Mouse (Mus musculus): ENCODE results near the gene Trappc1. TPM values are rescaled to one million over a fixed set of nuclear protein-coding genes. Genes with fewer than 3 reads are reported as not detected.

Gene Trappc1
- total RNA-seq, 2 experiments from 2014 or later, result 59.0 to 60.5 TPM

DNA sequence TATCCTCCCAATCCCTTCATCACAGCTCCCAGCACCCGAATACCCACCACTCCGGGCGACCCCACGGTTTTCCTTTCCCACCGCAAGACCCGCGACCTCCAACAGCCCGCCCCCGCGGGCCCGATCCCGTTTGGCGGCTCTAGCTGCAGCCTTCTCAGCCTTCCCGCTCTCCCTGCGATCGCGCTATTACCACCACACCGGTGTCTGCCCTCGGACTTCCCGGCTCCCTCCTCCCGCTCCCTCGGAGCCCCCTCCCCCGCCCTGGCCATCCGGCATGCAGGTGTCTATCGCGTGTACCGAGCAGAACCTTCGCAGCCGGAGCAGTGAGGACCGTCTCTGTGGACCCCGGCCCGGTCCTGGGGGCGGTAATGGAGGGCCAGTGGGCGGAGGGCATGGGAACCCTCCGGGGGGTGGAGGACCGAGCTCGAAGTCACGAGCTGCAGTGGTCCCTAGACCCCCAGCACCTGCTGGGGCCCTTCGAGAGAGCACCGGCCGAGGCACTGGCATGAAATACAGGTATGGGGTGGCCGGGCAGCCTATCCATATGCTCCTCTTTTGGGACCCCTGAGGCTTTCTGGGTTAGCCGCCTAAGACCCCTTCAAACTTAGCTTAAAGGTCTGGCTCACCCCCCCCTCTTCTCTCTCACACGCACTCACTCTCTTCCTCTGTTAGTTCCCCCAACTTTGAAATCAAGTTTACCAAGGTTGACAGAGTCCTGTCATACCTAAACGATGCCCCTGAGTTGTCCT, 2.8 kb downstream of the Trappc1 start:
- intact Hi-C loops (cut with DNase I), result no loop called here
- DNase-seq (ENCODE audit: low spot score in 2 of 2), result no peak

DNA sequence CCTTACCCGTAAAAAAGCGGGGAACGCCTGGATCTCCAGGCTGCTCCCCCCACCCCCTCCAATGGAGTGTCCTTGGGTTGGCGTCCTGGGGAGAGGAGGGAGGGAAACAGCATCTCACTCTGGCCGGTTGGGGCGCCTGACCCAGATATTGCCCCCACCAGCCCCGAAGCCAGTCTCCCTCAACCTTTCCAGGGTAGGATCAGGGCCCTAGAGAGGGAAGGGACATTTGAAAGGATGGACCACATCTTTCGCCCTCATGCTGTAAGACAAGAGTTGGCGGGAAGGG, 3.3 kb downstream of the Trappc1 start:
- intact Hi-C loops (cut with DNase I), result no loop called here

DNA sequence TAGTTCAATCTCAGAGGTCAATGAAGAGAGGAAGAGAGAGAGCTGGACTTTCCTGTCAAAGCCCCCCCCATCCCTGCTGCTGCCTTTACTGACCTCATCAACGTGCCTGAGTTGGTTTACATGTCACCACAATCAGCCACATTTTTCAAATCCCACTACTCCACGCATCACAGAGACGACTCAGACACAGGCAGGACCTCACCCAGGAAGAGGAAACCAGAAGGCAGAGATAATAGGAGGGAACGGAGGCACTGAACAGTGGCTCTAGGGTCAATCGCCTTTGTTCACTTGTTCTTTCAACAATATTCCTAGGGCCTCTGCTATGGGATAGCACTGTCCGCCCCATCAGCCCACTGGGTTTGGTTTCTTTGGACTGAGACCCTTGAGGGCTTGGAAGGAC, 3.9 kb downstream of the Trappc1 start:
- no peak for DNase-seq (ENCODE audit: low spot score in 2 of 2)
- intact Hi-C loops (cut with DNase I), result no loop called here

More for the DNA sequence above, 3.3 kb downstream of the Trappc1 start:
- DNase-seq (ENCODE audit: low spot score in 2 of 2), result no peak

DNA sequence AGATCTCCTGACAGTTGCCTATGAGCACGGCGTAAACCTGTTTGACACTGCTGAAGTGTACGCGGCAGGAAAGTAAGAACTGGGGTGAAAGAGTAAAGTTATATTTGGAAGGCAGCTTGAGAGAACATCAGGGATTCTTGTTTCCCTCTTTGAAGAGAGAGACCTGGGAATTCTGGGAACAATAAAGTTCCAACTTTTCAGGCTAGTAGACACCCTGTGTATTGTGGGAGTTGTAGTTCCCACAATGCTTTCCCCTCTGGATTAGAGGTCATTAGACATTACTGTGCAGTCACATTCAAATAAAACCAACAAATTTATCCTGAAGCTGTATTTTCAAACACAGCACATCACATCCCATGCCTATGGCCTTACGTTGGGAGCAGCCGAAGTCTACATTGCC, 4.7 kb downstream of the Trappc1 start:
- DNase-seq (ENCODE audit: low spot score in 2 of 2), result no peak
- intact Hi-C loops (cut with DNase I), result no loop called here

DNA sequence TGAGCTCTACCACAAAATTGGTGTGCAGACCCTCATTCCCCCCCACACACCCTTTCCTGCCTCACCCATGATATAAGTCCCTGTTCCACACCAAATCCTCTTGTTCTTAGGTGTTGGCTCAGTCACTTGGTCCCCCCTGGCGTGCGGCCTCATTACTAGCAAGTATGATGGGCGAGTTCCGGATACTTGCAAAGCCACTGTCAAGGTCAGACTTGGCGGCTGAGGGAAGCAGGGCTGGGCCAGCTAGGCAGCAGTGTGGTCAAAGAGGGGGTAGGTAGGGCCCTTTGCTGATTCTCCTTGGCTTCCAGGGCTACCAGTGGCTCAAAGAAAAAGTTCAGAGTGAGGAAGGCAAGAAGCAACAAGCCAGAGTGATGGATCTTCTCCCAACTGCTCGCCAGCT, 7.4 kb downstream of the Trappc1 start:
- intact Hi-C loops (cut with DNase I), result no loop called here
- DNase-seq (ENCODE audit: low spot score in 2 of 2), result no peak

DNA sequence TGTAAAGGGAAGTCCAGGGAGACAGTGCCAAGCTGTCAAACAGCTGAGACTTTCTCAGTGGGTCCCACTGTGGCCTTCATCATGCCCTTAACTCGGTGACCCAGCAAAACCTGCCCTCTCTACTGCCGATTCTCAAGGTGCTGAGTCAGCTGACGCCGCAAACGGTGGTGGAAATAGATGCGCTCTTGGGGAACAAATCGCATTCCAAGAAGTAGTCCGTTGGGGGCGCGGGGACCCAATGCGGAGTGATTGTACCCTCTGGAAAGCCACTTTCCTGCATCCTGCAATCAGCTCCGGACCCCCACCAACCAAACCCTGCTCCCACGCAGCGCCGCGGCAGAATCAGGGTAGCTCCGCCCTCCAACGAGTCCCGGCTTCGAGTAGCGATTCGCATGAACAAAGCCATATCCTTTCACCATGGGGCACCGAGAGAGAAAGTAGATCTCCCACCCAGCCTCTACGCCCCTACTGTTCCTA, 8.2 kb downstream of the Trappc1 start:
- DNase-seq (ENCODE audit: low spot score in 2 of 2), result peak; percentile 75 to 84
- intact Hi-C loops (cut with DNase I), result no loop called here

DNA sequence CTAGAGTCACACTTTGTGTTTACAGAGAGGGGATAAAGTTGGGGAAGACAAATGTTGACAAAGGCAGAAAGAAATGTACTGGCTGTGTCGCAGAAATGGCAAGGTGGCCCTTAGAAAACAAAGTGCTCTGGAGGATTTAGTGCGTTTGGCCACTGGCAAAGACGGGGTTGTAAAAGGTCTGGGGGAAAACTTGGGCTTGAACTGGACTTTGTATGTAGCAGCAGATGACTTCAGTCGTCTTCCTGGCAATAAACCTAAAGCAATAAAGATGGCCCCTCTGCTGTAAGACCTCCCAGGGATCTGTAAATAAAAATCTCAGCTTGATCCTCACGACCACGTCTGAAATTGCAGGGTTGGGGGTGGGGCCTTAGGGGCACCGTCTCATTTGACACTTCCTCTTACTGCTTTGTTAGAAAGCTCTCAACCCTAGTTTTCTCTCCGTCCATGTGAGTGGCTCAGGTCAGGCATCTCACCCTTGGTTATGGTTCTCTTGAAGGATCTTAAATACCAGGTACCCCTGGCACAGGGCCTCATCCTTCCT, 9.0 kb downstream of the Trappc1 start:
- intact Hi-C loops (cut with DNase I), result no loop called here
- DNase-seq (ENCODE audit: low spot score in 2 of 2), result no peak

DNA sequence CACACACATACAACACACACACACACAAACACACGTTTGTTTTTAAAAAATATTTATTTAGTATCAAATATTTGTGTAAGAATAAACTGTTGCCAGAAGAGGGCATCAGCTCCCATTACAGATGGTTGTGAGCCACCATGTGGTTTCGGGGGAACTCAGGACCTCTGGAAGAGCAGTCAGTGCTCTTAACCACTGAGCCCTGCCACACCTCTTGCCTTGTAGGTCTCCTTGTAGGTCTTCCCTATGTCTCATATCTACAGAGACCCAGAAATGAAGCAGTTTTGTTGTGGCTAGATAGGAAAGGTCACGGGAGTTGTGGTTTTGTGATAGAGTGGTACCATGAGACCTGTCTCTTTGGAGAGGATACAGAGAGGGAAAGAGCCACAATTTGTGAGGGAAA, 10.1 kb downstream of the Trappc1 start:
- intact Hi-C loops (cut with DNase I), result no loop called here
- no peak for DNase-seq (ENCODE audit: low spot score in 2 of 2)

DNA sequence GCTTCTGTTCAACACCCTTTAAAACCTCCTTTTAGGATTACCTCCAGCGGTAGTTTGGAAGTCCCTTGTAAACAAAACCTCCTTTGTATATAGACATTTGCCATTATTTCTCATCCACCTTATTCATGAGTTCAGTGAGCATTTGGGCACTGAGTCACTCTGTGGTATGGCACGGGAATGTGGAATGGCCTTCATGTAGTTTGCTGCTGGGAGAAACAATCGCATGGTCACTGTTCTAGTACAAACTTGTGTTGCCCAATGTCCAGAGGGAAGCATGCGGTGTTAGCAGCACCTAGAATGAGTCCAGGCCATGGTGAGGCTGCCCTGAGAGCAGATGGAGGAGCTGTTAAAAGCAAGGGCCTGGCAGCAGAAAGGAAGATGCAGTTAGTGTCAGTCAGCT, 11.0 kb downstream of the Trappc1 start:
- intact Hi-C loops (cut with DNase I), result no loop called here
- no peak for DNase-seq (ENCODE audit: low spot score in 2 of 2)

DNA sequence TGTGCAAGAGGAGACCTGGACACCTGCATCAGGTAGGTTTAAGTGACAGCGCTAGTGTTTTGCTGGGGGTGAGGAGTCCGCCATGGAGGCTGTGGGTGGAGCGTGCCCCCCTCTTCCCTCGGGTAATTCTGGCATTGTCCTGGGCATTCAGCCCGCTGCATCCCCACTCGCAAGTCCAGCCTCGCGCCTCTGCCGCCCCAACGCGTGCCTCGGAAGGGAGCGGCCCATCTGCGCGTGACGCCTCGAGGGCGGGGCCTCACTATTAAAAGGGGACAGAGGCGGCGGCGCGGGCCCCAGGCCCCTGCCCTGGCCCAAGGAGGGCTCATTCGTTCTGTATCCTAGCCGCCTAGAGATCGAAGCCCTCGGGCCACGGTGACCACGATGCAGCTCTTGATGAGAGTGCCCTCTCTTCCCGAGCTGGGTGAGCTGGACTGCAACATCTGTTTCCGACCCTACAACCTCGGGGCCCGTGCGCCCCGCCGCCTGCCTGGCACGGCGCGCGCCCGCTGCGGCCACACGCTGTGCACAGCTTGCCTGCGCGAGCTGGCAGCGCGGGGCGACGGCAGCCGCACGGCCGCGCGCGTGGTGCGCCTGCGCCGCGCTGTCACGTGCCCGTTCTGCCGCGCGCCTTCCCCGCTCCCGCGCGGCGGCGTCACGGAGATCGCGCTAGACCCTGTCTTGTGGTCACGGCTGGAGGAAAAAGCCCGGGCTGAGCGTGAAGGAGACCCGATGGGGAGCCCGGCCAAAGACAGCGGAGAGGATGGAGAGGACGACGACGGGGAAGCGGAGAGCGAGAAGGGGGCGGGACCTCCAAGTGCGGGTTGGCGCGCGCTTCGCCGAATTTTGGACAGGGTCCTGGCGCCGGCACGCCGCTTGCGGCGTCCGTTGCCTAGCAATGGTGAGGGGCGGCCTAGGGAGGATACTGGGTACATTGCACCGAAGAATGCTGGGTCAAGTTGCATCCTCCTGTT, 16.7 kb downstream of the Trappc1 start, which contains the start of gene Rnf227:
Gene Rnf227, plus strand, starts transcription at position 301 of the 971 bp plus-strand sequence.
- peak; percentile 80 to 90 for DNase-seq (ENCODE audit: low spot score in 2 of 2)
- intact Hi-C loops (cut with DNase I), result no loop called here

DNA sequence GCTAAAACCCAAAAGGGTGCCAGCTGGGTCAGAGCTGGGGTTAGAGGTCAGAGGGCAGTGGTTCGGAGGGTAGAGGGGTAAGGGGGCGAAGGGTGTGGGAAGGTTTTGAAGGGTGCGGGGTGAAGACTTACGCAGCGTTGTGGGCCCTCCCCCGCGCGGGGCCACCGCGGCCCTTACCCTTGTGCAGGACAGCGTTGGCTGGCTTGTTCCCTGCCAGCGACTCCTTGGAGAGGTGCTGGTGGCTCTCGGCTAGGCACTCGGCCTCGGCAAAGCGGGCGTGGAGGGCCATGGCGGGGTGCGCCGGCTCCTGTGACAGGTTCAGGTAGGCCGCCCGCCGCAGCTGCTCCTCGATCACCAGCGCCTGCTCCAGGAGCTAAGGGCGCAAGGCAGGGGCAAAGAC, 22.7 kb downstream of the Trappc1 start:
- intact Hi-C loops (cut with DNase I), result no loop called here
- DNase-seq (ENCODE audit: low spot score in 2 of 2), result no peak

DNA sequence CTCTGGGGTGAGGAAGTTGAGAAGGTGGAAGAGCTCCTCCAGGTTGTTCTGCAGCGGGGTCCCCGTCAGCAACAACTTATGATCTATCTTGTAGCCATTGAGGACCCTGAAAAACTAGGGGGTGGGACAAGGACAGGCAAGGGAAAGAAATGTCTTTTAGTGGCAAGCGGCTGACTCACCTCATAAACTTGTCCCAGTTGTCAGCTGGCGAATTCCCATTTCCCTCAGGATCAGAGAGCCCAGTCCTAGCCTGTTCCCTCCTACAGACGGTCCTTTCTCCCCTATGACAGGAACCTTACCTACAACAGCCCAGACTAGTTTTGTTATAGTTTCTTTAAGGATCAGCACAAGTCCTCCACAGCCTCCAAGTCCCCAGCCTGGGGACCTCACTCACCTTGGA, 32.8 kb downstream of the Trappc1 start:
- intact Hi-C loops (cut with DNase I), result no loop called here

DNA sequence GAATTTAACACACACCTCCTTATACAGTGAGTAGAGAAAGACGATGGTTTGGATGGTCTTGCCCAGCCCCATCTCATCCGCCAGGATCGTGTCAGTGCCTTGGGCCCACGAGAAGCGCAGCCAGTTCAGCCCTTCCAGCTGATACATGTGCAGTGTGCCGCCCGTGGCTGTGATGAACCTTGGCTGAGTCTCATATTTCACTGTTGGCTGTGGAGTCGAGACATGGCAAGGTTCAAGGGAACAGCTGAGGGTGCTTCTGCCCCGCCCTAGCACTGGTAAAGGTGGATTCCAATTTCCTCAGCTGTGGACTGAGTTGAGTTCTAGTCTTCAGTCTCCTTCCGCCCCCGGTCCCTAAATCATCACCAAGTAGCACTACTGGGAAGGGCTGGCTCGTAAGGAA, 33.9 kb downstream of the Trappc1 start:
- intact Hi-C loops (cut with DNase I), result no loop called here
- DNase-seq (ENCODE audit: low spot score in 2 of 2), result no peak

More for the DNA sequence above, 32.8 kb downstream of the Trappc1 start:
- DNase-seq (ENCODE audit: low spot score in 2 of 2), result no peak

DNA sequence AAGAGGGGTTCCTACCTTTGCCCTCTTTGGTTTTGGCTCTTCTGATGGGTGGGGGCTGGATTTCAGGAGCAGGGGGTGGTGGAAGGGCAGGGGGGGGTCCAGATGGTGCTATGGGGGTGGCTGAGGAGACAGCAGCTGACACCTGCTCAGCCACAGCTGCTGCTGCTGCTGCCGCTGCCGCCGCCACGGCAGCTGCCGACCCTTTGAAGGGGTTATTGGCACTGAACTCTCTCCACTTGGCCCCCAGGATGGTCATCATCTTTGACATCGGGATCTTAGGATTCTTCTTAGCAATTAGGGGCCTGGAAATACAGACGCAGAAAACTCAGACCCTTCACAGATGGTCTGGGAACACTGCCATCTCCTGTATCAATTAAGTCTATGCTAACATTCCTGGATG, 38.2 kb downstream of the Trappc1 start:
- intact Hi-C loops (cut with DNase I), result no loop called here
- DNase-seq (ENCODE audit: low spot score in 2 of 2), result no peak

DNA sequence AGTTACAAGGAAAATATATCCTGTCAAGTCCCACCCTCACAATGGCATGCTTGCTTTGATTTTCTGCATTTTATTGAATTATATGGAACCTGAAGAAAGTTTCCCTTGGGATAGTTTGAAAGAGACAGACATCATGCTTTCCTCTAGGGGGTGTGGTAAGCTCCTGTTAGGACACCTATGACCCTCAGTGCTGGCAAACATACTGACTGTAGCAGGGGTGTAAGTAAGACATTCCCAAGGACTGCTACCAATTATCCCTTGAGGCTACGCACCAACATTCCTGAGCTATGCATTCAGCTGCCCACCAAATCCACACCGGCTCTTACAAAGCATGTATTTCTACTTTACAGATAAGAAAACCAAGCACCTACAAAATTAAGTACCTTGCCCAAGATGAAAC, 38.7 kb downstream of the Trappc1 start:
- intact Hi-C loops (cut with DNase I), result no loop called here
- DNase-seq (ENCODE audit: low spot score in 2 of 2), result no peak

DNA sequence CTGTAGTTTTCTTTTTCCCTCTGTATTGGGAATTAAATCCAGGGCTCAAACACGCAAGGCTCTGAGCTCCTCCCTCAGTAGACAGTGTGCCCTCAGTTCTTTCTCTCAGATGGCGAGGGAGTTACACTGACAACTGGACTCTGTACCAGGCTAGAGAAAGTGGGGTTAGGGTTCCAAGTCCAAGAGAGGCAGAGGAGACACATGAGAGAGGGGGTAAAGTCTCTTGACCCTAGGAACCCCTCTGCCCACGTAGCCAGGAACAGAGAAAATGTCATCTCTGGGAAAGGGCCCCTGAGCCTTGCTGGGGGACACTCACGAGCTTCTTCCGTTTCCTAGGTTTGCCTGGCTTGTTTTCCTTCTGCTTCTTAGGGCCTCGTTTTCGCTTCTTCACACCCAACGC, 40.6 kb downstream of the Trappc1 start:
- no peak for DNase-seq (ENCODE audit: low spot score in 2 of 2)
- intact Hi-C loops (cut with DNase I), result no loop called here

DNA sequence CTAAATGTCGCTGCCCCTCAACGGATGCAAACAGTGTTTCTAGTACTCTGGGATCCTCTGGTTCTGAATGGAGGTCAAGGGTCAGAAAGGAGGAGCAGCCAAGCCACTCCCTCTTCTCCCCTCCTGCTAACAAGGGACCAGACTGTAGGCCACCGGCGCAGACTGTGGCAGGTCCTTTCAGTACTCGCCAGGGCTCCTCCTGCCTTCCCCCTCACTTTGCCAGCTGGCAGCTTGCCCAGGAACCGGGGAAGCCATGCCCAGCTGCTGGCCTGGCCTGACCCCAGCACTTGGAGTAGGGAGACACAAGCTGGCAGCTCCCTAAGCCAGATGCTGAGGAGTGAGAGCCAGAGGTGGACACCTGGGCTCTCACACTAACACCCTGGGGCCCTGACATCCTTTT, 41.1 kb downstream of the Trappc1 start:
- intact Hi-C loops (cut with DNase I), result loop anchor here (5.0 kb wide), 2 partner anchors 43 to 268 kb away; partner anchors contain the start of genes Cntrob, Per1 and Trappc1

DNA sequence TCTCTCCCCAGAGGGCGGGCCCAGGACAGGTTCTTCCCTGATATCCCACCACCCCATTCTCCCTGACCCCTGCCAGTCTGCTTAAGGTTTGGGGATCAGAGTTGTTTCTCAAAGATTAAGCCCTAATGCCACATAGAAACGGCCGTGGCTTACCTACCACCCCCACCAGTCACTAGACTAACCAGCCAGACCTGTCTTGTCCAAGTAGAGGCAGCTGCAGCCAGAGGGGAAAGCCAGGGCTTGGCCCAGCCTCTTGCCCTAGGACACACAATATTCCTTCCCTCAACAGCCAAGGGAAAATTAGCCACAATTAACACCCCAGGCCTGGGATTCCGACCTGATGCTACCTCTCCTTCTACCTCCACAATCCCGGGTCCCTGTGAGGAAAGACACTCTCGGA, 41.9 kb downstream of the Trappc1 start:
- intact Hi-C loops (cut with DNase I), result loop anchor here (2.0 to 5.0 kb wide), 3 partner anchors 43 to 268 kb away; partner anchors contain the start of genes Cntrob, Per1 and Trappc1
- no peak for DNase-seq (ENCODE audit: low spot score in 2 of 2)

More for the DNA sequence above, 41.1 kb downstream of the Trappc1 start:
- DNase-seq (ENCODE audit: low spot score in 2 of 2), result peak; percentile 84 to 91

DNA sequence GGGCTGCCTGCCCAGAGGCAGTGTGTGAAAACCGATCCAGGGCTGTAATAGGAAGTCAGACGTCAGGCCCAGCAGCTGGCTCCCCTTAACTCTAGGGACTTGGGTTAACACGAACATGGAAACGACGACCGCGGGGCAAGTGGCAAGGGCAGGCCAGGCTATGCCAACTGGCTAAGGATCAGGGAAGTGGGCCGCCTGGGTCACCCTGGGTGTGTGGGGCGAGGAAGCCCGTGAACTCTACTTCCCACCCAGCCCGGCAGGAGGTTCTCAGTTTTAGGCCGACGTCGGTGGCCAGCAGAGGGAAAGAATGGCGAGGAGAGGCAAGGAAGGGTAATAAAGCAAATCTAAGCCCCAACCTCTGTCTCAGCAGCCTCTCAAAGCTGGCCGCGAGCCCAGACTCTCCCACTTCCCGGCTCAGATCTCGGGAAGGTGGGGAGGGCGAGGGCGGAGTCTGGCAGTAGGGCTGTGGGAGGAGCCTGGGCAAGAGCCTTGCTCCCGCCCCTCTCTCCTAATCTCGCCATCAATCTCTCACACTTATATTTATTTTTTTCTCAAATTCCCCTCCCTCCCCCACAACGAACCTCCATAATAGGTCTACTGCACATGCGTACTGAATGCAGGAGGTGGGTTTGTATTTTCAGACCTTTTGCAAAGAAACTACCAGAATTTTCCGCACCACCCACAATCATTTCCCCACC, 42.5 kb downstream of the Trappc1 start:
- peak; percentile 95 to 99 for DNase-seq (ENCODE audit: low spot score in 2 of 2)
- intact Hi-C loops (cut with DNase I), result loop anchor here (2.0 to 5.0 kb wide), 3 partner anchors 44 to 269 kb away; partner anchors contain the start of genes Cntrob, Per1 and Trappc1
